Mouse (Mus musculus) brain, embryonic 14.5 days (tissue): ENCODE measurements around the gene Astn1.

Experiments
- CTCF ChIP-seq: fragments of 200-500 bp; IDR thresholded peaks from 2 replicates; pipeline ENCODE4 v1.5.1; 2012; ENCODE audit warnings: inconsistent platforms, mild to moderate bottlenecking, moderate library complexity, borderline replicate concordance; ENCODE audit not compliant: insufficient read depth, insufficient read length; ENCODE audit errors: extremely low read depth
- POLR2A ChIP-seq: fragments of 200-500 bp; IDR thresholded peaks from 2 replicates; pipeline ENCODE4 v1.6.1; 2012; ENCODE audit warnings: mild to moderate bottlenecking, inconsistent platforms, borderline replicate concordance; ENCODE audit not compliant: poor library complexity, insufficient read depth, insufficient read length, severe bottlenecking; ENCODE audit errors: extremely low read depth

DNA sequence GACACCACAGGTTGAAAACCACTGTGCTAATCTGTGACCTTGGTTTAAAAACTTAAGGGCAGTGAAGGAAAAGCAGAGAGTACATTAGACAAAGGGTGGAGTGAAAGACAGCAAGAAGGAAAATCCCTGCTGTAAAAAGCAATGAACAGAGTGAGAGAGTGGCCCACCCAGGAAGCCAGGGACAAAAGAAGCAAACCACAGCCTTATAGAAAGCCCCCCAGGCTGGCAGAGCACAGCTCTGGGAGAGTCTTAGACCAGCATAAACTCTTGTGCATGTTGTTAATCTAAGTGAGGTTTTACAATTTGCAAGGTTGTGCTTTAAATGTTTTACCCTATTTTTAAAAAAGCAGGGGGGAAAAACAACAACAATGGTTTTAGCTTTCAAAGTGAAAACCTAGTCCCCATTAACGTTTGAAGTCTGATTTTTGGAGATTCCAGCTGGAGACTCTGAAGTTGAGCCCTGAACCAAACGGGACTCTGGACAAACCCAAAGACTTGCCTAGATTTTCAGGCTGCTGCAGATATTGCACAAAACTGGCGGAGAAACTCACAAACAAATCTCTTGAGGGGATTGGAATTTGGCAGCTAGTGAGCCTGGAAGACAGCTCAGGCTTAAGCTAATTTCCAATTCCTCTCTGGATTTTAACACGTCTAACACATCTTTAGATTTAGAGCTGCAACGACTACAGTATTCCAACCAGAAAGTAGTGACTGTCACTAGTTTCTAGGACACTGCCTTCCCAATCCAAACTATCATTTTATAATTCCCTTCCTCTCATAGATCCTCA, 377.3 kb downstream of the Astn1 start:
- no peak for TF ChIP-seq CTCF
- no peak for TF ChIP-seq POLR2A
